In genomic region chr12:25033662-25034337, GRCm38 (mm10) we compare ENCODE assay signal across 8 mouse cellular contexts. TPM values are rescaled to one million over a fixed set of nuclear protein-coding genes. Genes with fewer than 3 reads are reported as not detected.
DNase-seq lines count a peak whose midpoint lies in the region; ATAC-seq lines count a peak whose summit lies in the region.

No protein-coding gene starts in this region.

- H3K9me3 ChIP-seq in intestine, embryonic 14.5 days (ENCODE audit: control insufficient read depth, low read length) = no peaks in the 10 kb centered on the region
- H3K9me3 ChIP-seq in intestine, embryonic 15.5 days = no peaks in the 10 kb centered on the region
- H3K9me3 ChIP-seq in forebrain, embryonic 11.5 days (ENCODE audit: control insufficient read depth, low read length) = no peaks in the 10 kb centered on the region

- H3K4me2 ChIP-seq in intestine, embryonic 14.5 days (ENCODE audit: low read length) = peak overlapping the region; percentile 15; the same call in 1 of the 2 replicates
- no peak overlapping the region for H3K4me2 ChIP-seq in intestine, embryonic 15.5 days (replicated peaks)
- H3K4me2 ChIP-seq in forebrain, embryonic 11.5 days (ENCODE audit: low read depth, low read length, severe bottlenecking) = no peak overlapping the region

- no peaks in the 10 kb centered on the region for H3K27me3 ChIP-seq in intestine, embryonic 14.5 days (replicated peaks; ENCODE audit: control insufficient read depth, insufficient read depth, low read length)
- H3K27me3 ChIP-seq in intestine, embryonic 15.5 days (replicated peaks) = no peaks in the 10 kb centered on the region
- H3K27me3 ChIP-seq in forebrain, embryonic 11.5 days (ENCODE audit: control insufficient read depth, insufficient read depth, low read length) = no peaks in the 10 kb centered on the region

- peak overlapping the region; percentile 59; the same call in 1 of the 2 replicates for H3K27ac ChIP-seq in intestine, embryonic 14.5 days (ENCODE audit: low read depth)
- no peak overlapping the region for H3K27ac ChIP-seq in intestine, embryonic 15.5 days
- H3K27ac ChIP-seq in forebrain, embryonic 11.5 days (ENCODE audit: low read depth, low read length) = peak overlapping the region; percentile 48; the same call in 1 of the 2 replicates

- WGBS in intestine, embryonic 14.5 days = 47% methylated on average over 9 of the region's 9 CpGs
- 39% methylated on average over 9 of the region's 9 CpGs for WGBS in intestine, embryonic 15.5 days
- WGBS in forebrain, embryonic 11.5 days = 7% methylated on average over 9 of the region's 9 CpGs

- DNase-seq in intestine, embryonic 14.5 days (ENCODE audit: low spot score) = no peak
- DNase-seq in Muller cell, postnatal 12 days (ENCODE audit: inconsistent ontology term) = peak; percentile 73
- peak; percentile 70 for DNase-seq in forebrain, embryonic 11.5 days (ENCODE audit: low spot score)
- DNase-seq in mesoderm, embryonic 11.5 days (ENCODE audit: low read depth, low spot score) = peak; percentile 65
- DNase-seq in heart, adult 9 months (ENCODE audit: low spot score in 2 of 2) = no peak
- no peak for DNase-seq in thymus, postnatal 10 days (ENCODE audit: low spot score in 2 of 2)
- DNase-seq in ovary, postnatal 36 days (ENCODE audit: low spot score) = no peak

- H3K36me3 ChIP-seq in intestine, embryonic 14.5 days (ENCODE audit: control insufficient read depth, insufficient read depth, low read length) = peaks cover 16% of the 10 kb centered on the region
- no peaks in the 10 kb centered on the region for H3K36me3 ChIP-seq in intestine, embryonic 15.5 days
- H3K36me3 ChIP-seq in forebrain, embryonic 11.5 days (ENCODE audit: control insufficient read depth, insufficient read depth, low read length) = no peaks in the 10 kb centered on the region

- no peak for ATAC-seq in intestine, embryonic 14.5 days (replicated peaks; ENCODE audit: low FRiP score, low TSS enrichment, low read depth)
- no peak for ATAC-seq in intestine, embryonic 15.5 days
- peak; percentile 83 for ATAC-seq in forebrain, embryonic 11.5 days (replicated peaks; ENCODE audit: low FRiP score)

- H3K4me3 ChIP-seq in intestine, embryonic 14.5 days (ENCODE audit: low read depth, low read length) = no peak overlapping the region
- no peak overlapping the region for H3K4me3 ChIP-seq in intestine, embryonic 15.5 days (replicated peaks)
- H3K4me3 ChIP-seq in forebrain, embryonic 11.5 days (ENCODE audit: low read depth, low read length) = no peak overlapping the region

- peaks cover 3% of the 10 kb centered on the region; the same call in 1 of the 2 replicates for H3K4me1 ChIP-seq in intestine, embryonic 14.5 days (replicated peaks; ENCODE audit: control insufficient read depth, insufficient read depth, low read length)
- H3K4me1 ChIP-seq in intestine, embryonic 15.5 days (replicated peaks) = no peaks in the 10 kb centered on the region
- H3K4me1 ChIP-seq in forebrain, embryonic 11.5 days (replicated peaks; ENCODE audit: control insufficient read depth, insufficient read depth, low read length) = peaks cover 11% of the 10 kb centered on the region; the same call in 1 of the 2 replicates

- no peak overlapping the region for H3K9ac ChIP-seq in intestine, embryonic 14.5 days (ENCODE audit: low read length)
- H3K9ac ChIP-seq in intestine, embryonic 15.5 days = no peak overlapping the region
- no peak overlapping the region for H3K9ac ChIP-seq in forebrain, embryonic 11.5 days (ENCODE audit: low read length)

RNA-seq across cellular contexts. Expression of gene Kidins220, which starts 59.1 kb away (rescaled TPM):
- polyA plus RNA-seq in intestine, embryonic 14.5 days (2014; fragmentation: Nextera tagmentation; extraction: Ambion mirVana) = 28.5 and 29.1 TPM in 2 replicates
- 20.1 and 21.8 TPM in 2 replicates for polyA plus RNA-seq in intestine, embryonic 15.5 days (2015; fragmentation: Nextera tagmentation; extraction: Ambion mirVana)
- 45.4 and 47.2 TPM in 2 replicates for polyA plus RNA-seq in forebrain, embryonic 11.5 days (2014; fragmentation: Nextera tagmentation; extraction: Ambion mirVana)

Comparison
In these comparisons a context has a peak if more than half of its experiments do, and no peak if none do; other contexts are left out.
1. DNase-seq: peak in Muller cell, postnatal 12 days (single experiment), forebrain, embryonic 11.5 days (single experiment) and mesoderm, embryonic 11.5 days (single experiment); none in intestine, embryonic 14.5 days (single experiment), heart, adult 9 months (0 of 2), thymus, postnatal 10 days (0 of 2) and ovary, postnatal 36 days (single experiment).